Mouse (Mus musculus): ENCODE measurements around the gene Ulk3. TPM values are rescaled to one million over a fixed set of nuclear protein-coding genes. Genes with fewer than 3 reads are reported as not detected.
A peak's percentile ranks its signal among the peaks of the same experiment; 100 is the strongest.

The Ulk3 gene
- total RNA-seq, 1 experiment: 7.3 TPM

- H3K27ac ChIP-seq (ENCODE audit: insufficient read depth, low read depth, low read length, poor library complexity, severe bottlenecking): no peak overlapping the region; the same call in 1 of the 2 replicates
- no peak overlapping the region for H3K4me3 ChIP-seq (ENCODE audit: insufficient read depth in 1 of 2, low read depth in 1 of 2, low read length in 2 of 2, poor library complexity in 1 of 2, severe bottlenecking in 1 of 2)
- H3K4me1 ChIP-seq (ENCODE audit: control insufficient read depth in 2 of 2, insufficient read depth in 2 of 2, low read length in 2 of 2, poor library complexity in 1 of 2): peaks cover 7 to 16% of the 10 kb centered on the region in 2 experiments; a peak in 3 of 4 replicates
- in situ Hi-C loops (cut with MboI; ENCODE audit: low sequenced_read_pairs in 2 of 2, unreplicated experiment in 2 of 2): no loop called here
- TF ChIP-seq CHD2 (IDR thresholded peaks at IDR 0.05; ENCODE audit: low read depth, low read length) (no peak), MAFK (IDR thresholded peaks at IDR 0.05; ENCODE audit: insufficient read depth, low read depth, low read length) (no peak), ZNF384 (IDR thresholded peaks at IDR 0.05; ENCODE audit: low read depth, low read length) (no peak), ZC3H11A (IDR thresholded peaks at IDR 0.05; ENCODE audit: borderline replicate concordance, low read depth, low read length) (no peak), HCFC1 (IDR thresholded peaks at IDR 0.05; ENCODE audit: borderline replicate concordance, insufficient read depth, low read length) (no peak)
- H3K9me3 ChIP-seq (ENCODE audit: control insufficient read depth, insufficient read depth, low read depth, low read length): no peaks in the 10 kb centered on the region
- no peak overlapping the region for H3K9ac ChIP-seq (ENCODE audit: insufficient read depth, low read depth, low read length, poor library complexity, severe bottlenecking)
- no peak for DNase-seq (ENCODE audit: low read depth, low spot score)
- H3K36me3 ChIP-seq (ENCODE audit: control insufficient read depth, insufficient read depth, low read length, poor library complexity, severe bottlenecking): peaks cover 20% of the 10 kb centered on the region; the same call in 1 of the 2 replicates
Measured at GRCm38 (mm10) chr9:57597929-57598382, 8.7 kb downstream of the Ulk3 start.

DNA sequence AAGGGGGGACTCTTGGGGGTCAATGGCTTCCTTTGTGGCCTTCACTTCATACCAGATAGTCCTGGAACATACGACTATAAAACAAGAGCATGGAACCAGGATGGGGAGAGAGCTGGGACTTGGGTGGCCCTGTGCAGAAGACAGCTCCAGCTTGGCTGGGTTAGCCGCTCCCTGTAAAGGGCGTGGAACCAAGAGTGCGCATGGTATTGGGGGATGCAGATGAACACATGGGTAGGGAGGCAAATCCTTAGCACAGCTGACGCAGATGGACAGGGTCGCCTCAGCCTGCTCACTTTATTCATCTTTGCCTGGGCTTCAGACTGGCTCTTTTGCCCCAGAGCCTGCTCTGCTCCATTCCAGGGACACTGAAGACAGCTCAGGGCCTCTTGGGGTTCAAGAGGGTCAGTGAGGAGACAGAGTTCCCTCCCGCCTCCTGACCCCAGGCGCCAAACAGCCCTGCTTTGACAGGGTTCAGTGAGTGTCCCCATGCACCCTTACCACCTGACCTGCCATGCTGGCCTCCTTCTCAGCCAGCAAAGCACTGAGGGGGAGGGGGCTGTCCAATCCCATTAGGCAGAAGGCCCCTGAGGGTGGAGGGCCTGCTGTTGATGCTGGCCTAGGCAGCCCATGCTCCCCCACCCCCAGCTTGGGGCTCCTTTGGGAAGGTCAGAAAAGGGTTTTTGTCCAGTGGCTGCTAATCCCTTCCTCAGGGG, 9.8 kb downstream of the Ulk3 start:
- Histone ChIP-seq H3K9me3 (ENCODE audit: control insufficient read depth, insufficient read depth, low read depth, low read length) (no peaks in the 10 kb centered on the region), H3K4me1 (ENCODE audit: control insufficient read depth in 2 of 2, insufficient read depth in 2 of 2, low read length in 2 of 2, poor library complexity in 1 of 2) (peaks cover 7 to 16% of the 10 kb centered on the region in 2 experiments; a peak in 3 of 4 replicates), H3K36me3 (ENCODE audit: control insufficient read depth, insufficient read depth, low read length, poor library complexity, severe bottlenecking) (peaks cover 12% of the 10 kb centered on the region; the same call in 1 of the 2 replicates), H3K4me3 (ENCODE audit: insufficient read depth in 1 of 2, low read depth in 1 of 2, low read length in 2 of 2, poor library complexity in 1 of 2, severe bottlenecking in 1 of 2) (no peak overlapping the region), H3K27ac (ENCODE audit: insufficient read depth, low read depth, low read length, poor library complexity, severe bottlenecking) (peak overlapping the region; percentile 29; the same call in 1 of the 2 replicates), H3K9ac (ENCODE audit: insufficient read depth, low read depth, low read length, poor library complexity, severe bottlenecking) (no peak overlapping the region)
- no peak for TF ChIP-seq CHD2 (IDR thresholded peaks at IDR 0.05; ENCODE audit: low read depth, low read length)
- TF ChIP-seq ZC3H11A (IDR thresholded peaks at IDR 0.05; ENCODE audit: borderline replicate concordance, low read depth, low read length): no peak
- TF ChIP-seq HCFC1 (IDR thresholded peaks at IDR 0.05; ENCODE audit: borderline replicate concordance, insufficient read depth, low read length): no peak
- no peak for TF ChIP-seq MAFK (IDR thresholded peaks at IDR 0.05; ENCODE audit: insufficient read depth, low read depth, low read length)
- no peak for TF ChIP-seq ZNF384 (IDR thresholded peaks at IDR 0.05; ENCODE audit: low read depth, low read length)
- in situ Hi-C loops (cut with MboI; ENCODE audit: low sequenced_read_pairs in 2 of 2, unreplicated experiment in 2 of 2): no loop called here
- DNase-seq (ENCODE audit: low read depth, low spot score): no peak

GRCm38 (mm10) chr9:57600620-57601352, 11.5 kb downstream of the Ulk3 start:
- H3K4me1 ChIP-seq (ENCODE audit: control insufficient read depth in 2 of 2, insufficient read depth in 2 of 2, low read length in 2 of 2, poor library complexity in 1 of 2): peaks cover 7 to 16% of the 10 kb centered on the region in 2 experiments; a peak in 3 of 4 replicates
- no peak for DNase-seq (ENCODE audit: low read depth, low spot score)
- no peak overlapping the region for H3K27ac ChIP-seq (ENCODE audit: insufficient read depth, low read depth, low read length, poor library complexity, severe bottlenecking)
- H3K9ac ChIP-seq (ENCODE audit: insufficient read depth, low read depth, low read length, poor library complexity, severe bottlenecking): no peak overlapping the region
- no peak for TF ChIP-seq ZC3H11A (IDR thresholded peaks at IDR 0.05; ENCODE audit: borderline replicate concordance, low read depth, low read length)
- no peak for TF ChIP-seq HCFC1 (IDR thresholded peaks at IDR 0.05; ENCODE audit: borderline replicate concordance, insufficient read depth, low read length)
- no peak for TF ChIP-seq CHD2 (IDR thresholded peaks at IDR 0.05; ENCODE audit: low read depth, low read length)
- no peak for TF ChIP-seq MAFK (IDR thresholded peaks at IDR 0.05; ENCODE audit: insufficient read depth, low read depth, low read length)
- no peak for TF ChIP-seq ZNF384 (IDR thresholded peaks at IDR 0.05; ENCODE audit: low read depth, low read length)
- no peak overlapping the region for H3K4me3 ChIP-seq (ENCODE audit: insufficient read depth in 1 of 2, low read depth in 1 of 2, low read length in 2 of 2, poor library complexity in 1 of 2, severe bottlenecking in 1 of 2)
- in situ Hi-C loops (cut with MboI; ENCODE audit: low sequenced_read_pairs in 2 of 2, unreplicated experiment in 2 of 2): no loop called here
- H3K9me3 ChIP-seq (ENCODE audit: control insufficient read depth, insufficient read depth, low read depth, low read length): no peaks in the 10 kb centered on the region
- H3K36me3 ChIP-seq (ENCODE audit: control insufficient read depth, insufficient read depth, low read length, poor library complexity, severe bottlenecking): no peaks in the 10 kb centered on the region

GRCm38 (mm10) chr9:57601353-57601706, 12.1 kb downstream of the Ulk3 start:
- H3K36me3 ChIP-seq (ENCODE audit: control insufficient read depth, insufficient read depth, low read length, poor library complexity, severe bottlenecking): no peaks in the 10 kb centered on the region
- H3K4me1 ChIP-seq (ENCODE audit: control insufficient read depth in 2 of 2, insufficient read depth in 2 of 2, low read length in 2 of 2, poor library complexity in 1 of 2): peaks cover 7 to 16% of the 10 kb centered on the region in 2 experiments; a peak in 3 of 4 replicates
- no peak overlapping the region for H3K4me3 ChIP-seq (ENCODE audit: insufficient read depth in 1 of 2, low read depth in 1 of 2, low read length in 2 of 2, poor library complexity in 1 of 2, severe bottlenecking in 1 of 2)
- no peak for DNase-seq (ENCODE audit: low read depth, low spot score)
- TF ChIP-seq MAFK (IDR thresholded peaks at IDR 0.05; ENCODE audit: insufficient read depth, low read depth, low read length) (no peak), ZNF384 (IDR thresholded peaks at IDR 0.05; ENCODE audit: low read depth, low read length) (no peak), HCFC1 (IDR thresholded peaks at IDR 0.05; ENCODE audit: borderline replicate concordance, insufficient read depth, low read length) (no peak), CHD2 (IDR thresholded peaks at IDR 0.05; ENCODE audit: low read depth, low read length) (no peak), ZC3H11A (IDR thresholded peaks at IDR 0.05; ENCODE audit: borderline replicate concordance, low read depth, low read length) (no peak)
- in situ Hi-C loops (cut with MboI; ENCODE audit: low sequenced_read_pairs in 2 of 2, unreplicated experiment in 2 of 2): no loop called here
- no peaks in the 10 kb centered on the region for H3K9me3 ChIP-seq (ENCODE audit: control insufficient read depth, insufficient read depth, low read depth, low read length)
- H3K9ac ChIP-seq (ENCODE audit: insufficient read depth, low read depth, low read length, poor library complexity, severe bottlenecking): no peak overlapping the region
- H3K27ac ChIP-seq (ENCODE audit: insufficient read depth, low read depth, low read length, poor library complexity, severe bottlenecking): no peak overlapping the region
